Mouse (Mus musculus) liver, postnatal 0 days (tissue): ENCODE results near the gene Zfp598. TPM values are rescaled to one million over a fixed set of nuclear protein-coding genes. Genes with fewer than 3 reads are reported as not detected.

Experiments used
- ATAC-seq: fragments of 200-750 bp; cut with Nextera tagmentation; 2 replicates; pipeline ENCODE4 v1.8.0; 2017; ENCODE audit warnings: mild to moderate bottlenecking, moderate library complexity
- DNase-seq: peaks from one replicate; pipeline ENCODE4 v3.0.0-alpha.2; 2016
- H3K27ac ChIP-seq: fragments of 300-500 bp; sonication (generic); 2 replicates; pipeline ENCODE4 v1.5.1; 2014; ENCODE audit warnings: antibody characterized with exemption, moderate library complexity, mild to moderate bottlenecking, low read depth
- H3K27me3 ChIP-seq: fragments of 300-500 bp; sonication (generic); 2 replicates; pipeline ENCODE4 v1.6.1; 2014; ENCODE audit warnings: low read length, control low read depth, mixed read lengths; ENCODE audit not compliant: insufficient read depth
- H3K36me3 ChIP-seq: fragments of 300-500 bp; sonication (generic); replicated peaks from 2 replicates; pipeline ENCODE4 v1.6.1; 2014; ENCODE audit warnings: mild to moderate bottlenecking, control low read depth, low read length, moderate library complexity, mixed read lengths; ENCODE audit not compliant: insufficient read depth
- H3K4me1 ChIP-seq: fragments of 300-500 bp; sonication (generic); 2 replicates; pipeline ENCODE4 v1.6.1; 2014; ENCODE audit warnings: antibody characterized with exemption, mild to moderate bottlenecking, control low read depth; ENCODE audit not compliant: insufficient read depth
- H3K4me2 ChIP-seq: fragments of 300-500 bp; sonication (generic); 2 replicates; pipeline ENCODE4 v1.6.1; 2014; ENCODE audit warnings: low read depth, mild to moderate bottlenecking, low read length, moderate library complexity, mixed read lengths
- H3K4me3 ChIP-seq: fragments of 300-500 bp; sonication (generic); 2 replicates; pipeline ENCODE4 v1.5.1; 2014; ENCODE audit warnings: low read depth, low read length
- H3K9ac ChIP-seq: fragments of 300-500 bp; sonication (generic); replicated peaks from 2 replicates; pipeline ENCODE4 v1.6.1; 2014; ENCODE audit warnings: mild to moderate bottlenecking, moderate library complexity
- H3K9me3 ChIP-seq: fragments of 300-500 bp; sonication (generic); 2 replicates; pipeline ENCODE4 v1.6.1; 2016; ENCODE audit warnings: mild to moderate bottlenecking, control low read depth, low read length, mixed read lengths
- CTCF ChIP-seq: sonication (generic); IDR thresholded peaks from 2 replicates; pipeline ENCODE4 v1.5.1; 2016; ENCODE audit warnings: antibody characterized with exemption, low read depth
- EP300 ChIP-seq: IDR thresholded peaks from 2 replicates; pipeline ENCODE4 v1.6.1; 2016; ENCODE audit warnings: antibody characterized with exemption, low read depth, mild to moderate bottlenecking
- WGBS: fragments of 180-500 bp; shearing (Covaris S2); extraction: QIAGEN DNeasy Blood & Tissue Kit; methylation state at CpG from one replicate; pipeline ENCODE4 v1.1.7; 2014; ENCODE audit not compliant: insufficient replicate concordance; 5-methylcytosine and 5-hydroxymethylcytosine counted together
- polyA plus RNA-seq: library from polyadenylated mRNA; unstranded; fragments of >200 nt; fragmentation: Nextera tagmentation; extraction: Ambion mirVana; gene quantifications from 2 replicates; pipeline ENCODE4 v1.2.1, GENCODE M21; 2015

Gene Zfp598
- polyA plus RNA-seq, result 7.2 and 7.6 TPM in 2 replicates

GRCm38 (mm10) chr17:24669545-24670245, at the start of gene Zfp598:
Zfp598 (plus strand) TSS chr17:24669687.
- H3K36me3 ChIP-seq, result no peaks in the 10 kb centered on the region
- peak within 1 kb of the TSS; percentile 99 for H3K9ac ChIP-seq
- DNase-seq, result peak; percentile 97
- TF ChIP-seq EP300 (no peak), CTCF (peak; percentile 47)
- peaks cover 40% of the 10 kb centered on the region for H3K4me1 ChIP-seq
- H3K27ac ChIP-seq, result peak within 1 kb of the TSS; percentile 95
- no peaks in the 10 kb centered on the region for H3K9me3 ChIP-seq
- no peaks in the 10 kb centered on the region for H3K27me3 ChIP-seq
- peak; percentile 93 for ATAC-seq
- H3K4me3 ChIP-seq, result peak within 1 kb of the TSS; percentile 100
- peak within 1 kb of the TSS; percentile 98 for H3K4me2 ChIP-seq
- 0% methylated on average over 52 of the region's 80 CpGs for WGBS

- TF ChIP-seq CTCF (no peak), EP300 (no peak)
- Histone ChIP-seq H3K36me3 (peaks cover 62% of the 10 kb centered on the region), H3K4me1 (no peaks in the 10 kb centered on the region), H3K27ac (no peak overlapping the region), H3K27me3 (no peaks in the 10 kb centered on the region), H3K9ac (no peak overlapping the region), H3K9me3 (no peaks in the 10 kb centered on the region), H3K4me3 (no peak overlapping the region), H3K4me2 (no peak overlapping the region)
- ATAC-seq (no peak), DNase-seq (no peak)
- 87% methylated on average over 8 of the region's 8 CpGs for WGBS
Measured at GRCm38 (mm10) chr17:24625472-24625871, 44.0 kb upstream of the Zfp598 start.

GRCm38 (mm10) chr17:24628646-24629045, 40.8 kb upstream of the Zfp598 start:
- H3K9me3 ChIP-seq, result no peaks in the 10 kb centered on the region
- no peak overlapping the region for H3K4me2 ChIP-seq
- DNase-seq (peak; percentile 88), ATAC-seq (peak; percentile 50; the same call in 1 of the 2 replicates)
- no peak for TF ChIP-seq EP300
- peak; percentile 98 for TF ChIP-seq CTCF
- WGBS, result 29% methylated on average over 5 of the region's 5 CpGs
- no peak overlapping the region for H3K9ac ChIP-seq
- no peak overlapping the region for H3K27ac ChIP-seq
- peaks cover 40% of the 10 kb centered on the region for H3K36me3 ChIP-seq
- no peak overlapping the region for H3K4me3 ChIP-seq
- peaks cover 12% of the 10 kb centered on the region for H3K4me1 ChIP-seq
- no peaks in the 10 kb centered on the region for H3K27me3 ChIP-seq

GRCm38 (mm10) chr17:24630072-24630471, 39.4 kb upstream of the Zfp598 start:
- Histone ChIP-seq H3K27ac (no peak overlapping the region), H3K4me3 (no peak overlapping the region), H3K4me2 (no peak overlapping the region), H3K27me3 (no peaks in the 10 kb centered on the region), H3K4me1 (peaks cover 12% of the 10 kb centered on the region), H3K9me3 (no peaks in the 10 kb centered on the region), H3K9ac (no peak overlapping the region), H3K36me3 (peaks cover 30% of the 10 kb centered on the region)
- no peak for ATAC-seq
- WGBS, result 89% methylated on average over 14 of the region's 14 CpGs
- no peak for TF ChIP-seq EP300
- no peak for TF ChIP-seq CTCF
- DNase-seq, result no peak

GRCm38 (mm10) chr17:24632167-24632812, 37.2 kb upstream of the Zfp598 start, which contains the start of the genes Tsc2 and Nthl1:
Tsc2 (minus strand) TSS chr17:24632630.
Nthl1 (plus strand) TSS chr17:24632680.
- Histone ChIP-seq H3K27ac (peak within 1 kb of the TSS; percentile 73), H3K9me3 (no peaks in the 10 kb centered on the region), H3K36me3 (peaks cover 17% of the 10 kb centered on the region), H3K4me3 (peak within 1 kb of the TSS; percentile 62), H3K9ac (peak within 1 kb of the TSS; percentile 57), H3K4me2 (peak within 1 kb of the TSS; percentile 89), H3K27me3 (no peaks in the 10 kb centered on the region), H3K4me1 (peaks cover 19% of the 10 kb centered on the region)
- WGBS, result 1% methylated on average over 51 of the region's 51 CpGs
- TF ChIP-seq CTCF (no peak), EP300 (no peak)
- DNase-seq (peak; percentile 88), ATAC-seq (peak; percentile 82)

GRCm38 (mm10) chr17:24632813-24633449, 36.6 kb upstream of the Zfp598 start:
- Histone ChIP-seq H3K4me1 (peaks cover 19% of the 10 kb centered on the region), H3K4me2 (peak overlapping the region; percentile 89), H3K27me3 (no peaks in the 10 kb centered on the region), H3K9ac (peak overlapping the region; percentile 57), H3K9me3 (no peaks in the 10 kb centered on the region), H3K27ac (peak overlapping the region; percentile 73), H3K4me3 (peak overlapping the region; percentile 62), H3K36me3 (peaks cover 14% of the 10 kb centered on the region)
- TF ChIP-seq EP300, result no peak
- TF ChIP-seq CTCF, result no peak
- WGBS, result 12% methylated on average over 22 of the region's 22 CpGs
- ATAC-seq, result peak; percentile 49
- peak; percentile 47 for DNase-seq
